Mouse (Mus musculus) Patski (cell line): ENCODE measurements around the gene 1700020A23Rik. TPM values are rescaled to one million over a fixed set of nuclear protein-coding genes. Genes with fewer than 3 reads are reported as not detected.

Source experiments
- ATAC-seq: fragments of 100-300 bp; one replicate; pipeline ENCODE4 v1.8.0; 2021
- CTCF ChIA-PET: fragments of 350-600 bp; sonication (Branson Sonifier 250); formaldehyde crosslinking; loops from one replicate; lab custom pipeline; 2022; ENCODE audit warnings: inconsistent platforms; lab: Charles Lee
- POLR2A ChIA-PET: fragments of 350-600 bp; sonication (Branson Sonifier 250); formaldehyde crosslinking; loops from one replicate; lab custom pipeline; 2022; ENCODE audit warnings: antibody characterized with exemption, inconsistent platforms; lab: Charles Lee
- DNase-seq: peaks from one replicate; pipeline ENCODE4 v3.0.0-alpha.2; 2011; ENCODE audit warnings: low read depth, low spot score
- H3K27me3 ChIP-seq: fragments of 371-371 bp; one replicate; pipeline ENCODE4 v1.5.1; 2021
- CTCF ChIP-seq: fragments of 100-300 bp; IDR thresholded peaks from one replicate; pipeline ENCODE4 v1.5.1; 2021
- in situ Hi-C: fragments of 300-500 bp; cut with MboI; formaldehyde crosslinking; loops from 3 replicates; pipeline ENCODE4 v1.11.1; 2018; ENCODE audit warnings: low pct_unique_long_range_greater_than_20kb, mixed read lengths
- polyA plus RNA-seq: library from polyadenylated mRNA; unstranded; gene quantifications from one replicate; pipeline ENCODE4 v1.2.3, GENCODE M21; 2021

1700020A23Rik gene
- polyA plus RNA-seq, 1 experiment from 2014 or later: not detected

GRCm38 (mm10) chr2:130386212-130386611, 18.8 kb upstream of the 1700020A23Rik start:
- ATAC-seq (no peak), DNase-seq (no peak)
- CTCF ChIA-PET: interaction anchor here (1.3 kb wide), 1 partner anchor 11 kb away, joined by 5 read pairs; no protein-coding TSS in a partner anchor
- H3K27me3 ChIP-seq: peaks cover 11% of the 10 kb centered on the region
- no peak for TF ChIP-seq CTCF
- POLR2A ChIA-PET: no interaction called here
- in situ Hi-C loops: no loop called here

- TF ChIP-seq CTCF: no peak
- ATAC-seq: peak; percentile 46
- in situ Hi-C loops: no loop called here
- CTCF ChIA-PET: interaction anchor here (0.6 to 2.7 kb wide), 16 partner anchors 12 to 170 kb away, joined by 3 to 22 read pairs (median 4); partner anchors contain the start of genes 1700020A23Rik, Gm28372 and Vps16
- POLR2A ChIA-PET: no interaction called here
- H3K27me3 ChIP-seq: peaks cover 3% of the 10 kb centered on the region
- DNase-seq: no peak
Measured at GRCm38 (mm10) chr2:130388796-130389195, 16.3 kb upstream of the 1700020A23Rik start.

GRCm38 (mm10) chr2:130390993-130391625, 13.9 kb upstream of the 1700020A23Rik start:
- no peak for TF ChIP-seq CTCF
- H3K27me3 ChIP-seq: peaks cover 3% of the 10 kb centered on the region
- ChIA-PET POLR2A (interaction anchor here (0.7 kb wide), 1 partner anchor 42 kb away, joined by 12 read pairs; no protein-coding TSS in a partner anchor), CTCF (interaction anchor here (1.2 kb wide), 1 partner anchor 21 kb away, joined by 4 read pairs; no protein-coding TSS in a partner anchor)
- no peak for DNase-seq
- no peak for ATAC-seq
- in situ Hi-C loops: no loop called here

GRCm38 (mm10) chr2:130392836-130393235, 12.2 kb upstream of the 1700020A23Rik start:
- POLR2A ChIA-PET: no interaction called here
- DNase-seq (no peak), ATAC-seq (no peak)
- TF ChIP-seq CTCF: no peak
- peaks cover 3% of the 10 kb centered on the region for H3K27me3 ChIP-seq
- in situ Hi-C loops: no loop called here
- CTCF ChIA-PET: interaction anchor here (2.6 kb wide), 1 partner anchor 20 kb away, joined by 7 read pairs; no protein-coding TSS in a partner anchor

- no peak for ATAC-seq
- CTCF ChIA-PET: no interaction called here
Measured at GRCm38 (mm10) chr2:130395696-130396095, 9.4 kb upstream of the 1700020A23Rik start.

GRCm38 (mm10) chr2:130397186-130397985, 7.7 kb upstream of the 1700020A23Rik start, which contains the start of gene Cpxm1:
TSS of gene Cpxm1 (minus strand) at chr2:130397574.
- CTCF ChIA-PET: no interaction called here
- no peak for TF ChIP-seq CTCF
- ATAC-seq (no peak), DNase-seq (no peak)
- in situ Hi-C loops: no loop called here
- peaks cover 3% of the 10 kb centered on the region for H3K27me3 ChIP-seq
- POLR2A ChIA-PET: no interaction called here

More at GRCm38 (mm10) chr2:130395696-130396095, 9.4 kb upstream of the 1700020A23Rik start:
- in situ Hi-C loops: no loop called here
- no peak for TF ChIP-seq CTCF
- H3K27me3 ChIP-seq: peaks cover 3% of the 10 kb centered on the region
- DNase-seq: no peak
- POLR2A ChIA-PET: no interaction called here

- no peak for ATAC-seq
- CTCF ChIA-PET: no interaction called here
- in situ Hi-C loops: no loop called here
Measured at GRCm38 (mm10) chr2:130398091-130398490, 7.0 kb upstream of the 1700020A23Rik start.

GRCm38 (mm10) chr2:130400046-130400445, 5.0 kb upstream of the 1700020A23Rik start:
- CTCF ChIA-PET: no interaction called here
- DNase-seq (no peak), ATAC-seq (no peak)
- POLR2A ChIA-PET: no interaction called here
- in situ Hi-C loops: no loop called here
- peaks cover 3% of the 10 kb centered on the region for H3K27me3 ChIP-seq
- no peak for TF ChIP-seq CTCF

More at GRCm38 (mm10) chr2:130398091-130398490, 7.0 kb upstream of the 1700020A23Rik start:
- H3K27me3 ChIP-seq: peaks cover 3% of the 10 kb centered on the region
- DNase-seq: no peak
- no peak for TF ChIP-seq CTCF
- POLR2A ChIA-PET: no interaction called here

- TF ChIP-seq CTCF: no peak
- no peak for ATAC-seq
- no peak for DNase-seq
- in situ Hi-C loops: no loop called here
- no peaks in the 10 kb centered on the region for H3K27me3 ChIP-seq
- CTCF ChIA-PET: interaction anchor here (1.0 to 1.3 kb wide), 3 partner anchors 12 to 14 kb away, joined by 3 to 4 read pairs (median 3); no protein-coding TSS in a partner anchor
- POLR2A ChIA-PET: no interaction called here
Measured at GRCm38 (mm10) chr2:130401891-130402290, 3.2 kb upstream of the 1700020A23Rik start.

- TF ChIP-seq CTCF: no peak
- in situ Hi-C loops: loop anchor here (5.0 kb wide), 1 partner anchor 114 kb away; no protein-coding TSS in a partner anchor
- CTCF ChIA-PET: interaction anchor here (1.4 kb wide), 1 partner anchor 18 kb away, joined by 6 read pairs; no protein-coding TSS in a partner anchor
- ATAC-seq: no peak
- no peaks in the 10 kb centered on the region for H3K27me3 ChIP-seq
- POLR2A ChIA-PET: no interaction called here
- no peak for DNase-seq
Measured at GRCm38 (mm10) chr2:130406178-130406577, 1.1 kb downstream of the 1700020A23Rik start, which contains the start of gene Tmem239. TSS of gene Tmem239 (plus strand) at chr2:130406478.
